Mouse (Mus musculus): ENCODE results near the gene Gm14851.
"Not testable (repeated sequence)": the region's sequence is repeated elsewhere in the genome, so short reads cannot be mapped to it uniquely, and the experiment has no call there.

The Gm14851 gene

DNA sequence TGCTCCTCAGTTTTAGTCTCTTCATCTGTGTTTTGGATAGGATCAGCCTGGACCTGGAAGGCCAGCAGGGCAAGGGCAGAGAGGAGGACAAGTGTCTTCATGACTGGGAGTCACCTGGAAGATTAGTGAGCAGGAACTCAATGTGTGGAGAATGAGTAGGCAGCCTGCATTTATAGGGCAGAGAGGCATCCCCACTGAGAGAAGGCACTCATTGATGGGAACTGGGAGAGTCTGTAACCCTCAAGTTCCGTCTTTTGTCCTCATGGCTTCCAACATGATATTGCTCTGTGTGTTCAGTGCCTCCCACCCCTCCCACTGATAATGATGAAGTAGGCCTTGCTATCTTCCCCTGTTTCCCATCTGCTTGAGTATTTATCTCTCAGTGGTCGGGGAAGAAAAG, at the start of gene Gm14851:
Gm14851 (minus strand) TSS at position 101 of the 400 bp plus-strand sequence.
- not testable (repeated sequence) for DNase-seq (ENCODE audit: low spot score in 2 of 2)

GRCm38 (mm10) chr8:21134342-21134741, 38.5 kb upstream of the Gm14851 start, which contains the start of gene Defa30:
Gene Defa30, plus strand, starts transcription at chr8:21134642.
- not testable (repeated sequence) for DNase-seq (ENCODE audit: low spot score in 2 of 2)

DNA sequence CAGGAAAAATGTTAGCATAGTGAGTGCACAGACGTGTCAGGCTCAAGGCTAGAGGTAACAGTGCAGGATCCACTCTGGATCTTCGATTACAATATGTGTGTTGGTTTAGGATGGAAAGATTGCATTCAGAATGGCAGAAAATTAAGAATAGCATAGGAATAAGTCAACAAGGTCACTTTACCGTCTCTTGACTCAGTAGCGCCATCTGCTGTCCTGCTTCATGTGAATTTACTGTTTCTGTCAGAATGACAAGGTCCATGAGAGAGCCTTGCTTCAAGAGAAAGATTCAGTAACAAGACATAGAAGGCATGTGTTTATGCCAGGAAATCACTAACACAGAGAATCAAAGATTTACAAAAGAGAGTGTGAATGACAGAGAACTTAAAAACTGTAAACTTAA, 2.7 kb downstream of the Gm14851 start:
- DNase-seq (ENCODE audit: low spot score in 2 of 2): no peak

DNA sequence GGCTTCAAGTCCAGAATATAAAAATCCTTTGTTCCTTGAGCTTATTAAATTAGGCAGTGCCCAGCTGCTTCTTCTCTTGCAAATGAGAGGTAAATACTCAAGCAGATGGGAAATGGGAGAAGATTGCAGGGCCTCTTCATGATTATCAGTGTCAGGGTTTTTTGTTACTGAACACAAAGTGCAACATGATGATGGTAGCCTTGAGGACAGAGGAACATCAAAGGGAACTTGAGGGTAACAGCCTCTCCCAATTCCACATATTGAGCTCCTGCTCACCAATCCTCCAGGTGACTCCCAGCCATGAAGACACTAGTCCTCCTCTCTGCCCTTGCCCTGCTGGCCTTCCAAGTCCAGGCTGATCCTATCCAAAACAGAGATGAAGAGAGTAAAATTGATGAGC, 11.7 kb downstream of the Gm14851 start, which contains the start of gene Defa25:
Defa25 (plus strand) TSS at position 301 of the 400 bp plus-strand sequence.
- DNase-seq (ENCODE audit: low spot score in 2 of 2): not testable (repeated sequence)

DNA sequence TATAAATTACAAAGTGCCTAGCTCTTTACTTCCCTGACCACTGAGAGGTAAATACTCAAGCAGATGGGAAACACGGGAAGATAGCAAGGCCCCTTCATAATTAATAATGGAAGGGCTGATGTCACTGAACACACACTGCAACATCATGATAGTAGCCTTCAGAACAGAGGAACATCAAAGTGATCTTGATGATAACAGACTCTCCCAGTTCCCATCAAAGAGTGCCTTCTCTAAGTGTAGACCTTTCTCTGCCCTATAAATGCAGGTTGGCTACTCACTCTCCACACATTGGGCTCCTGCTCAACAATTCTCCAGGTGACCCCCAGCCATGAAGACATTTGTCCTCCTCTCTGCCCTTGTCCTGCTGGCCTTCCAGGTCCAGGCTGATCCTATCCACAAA, 31.1 kb downstream of the Gm14851 start, which contains the start of gene Defa35:
Defa35 (plus strand) TSS at position 301 of the 400 bp plus-strand sequence.
- DNase-seq (ENCODE audit: low spot score in 2 of 2): not testable (repeated sequence)

DNA sequence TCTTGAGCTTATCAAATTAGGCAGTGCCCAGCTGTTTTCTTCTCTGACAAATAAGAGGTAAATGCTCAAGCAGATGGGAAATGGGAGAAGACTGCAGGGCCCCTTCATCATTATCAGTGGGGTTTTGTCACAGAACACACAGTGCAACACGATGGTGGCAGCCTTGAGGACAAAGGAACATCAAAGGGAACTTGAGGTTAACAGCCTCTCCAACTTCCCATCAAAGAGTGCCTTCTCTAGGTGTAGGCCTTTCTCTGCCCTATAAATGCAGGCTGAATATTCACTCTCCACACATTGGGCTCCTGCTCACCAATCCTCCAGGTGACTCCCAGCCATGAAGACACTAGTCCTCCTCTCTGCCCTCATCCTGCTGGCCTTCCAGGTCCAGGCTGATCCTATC, 41.1 kb downstream of the Gm14851 start, which contains the start of gene Defa23:
Defa23 (plus strand) TSS at position 301 of the 400 bp plus-strand sequence.
- DNase-seq (ENCODE audit: low spot score in 2 of 2): not testable (repeated sequence)
